Mouse (Mus musculus) cerebellum, adult 18-20 months (tissue): ENCODE data around the gene Grin2c.
A peak's percentile ranks its signal among the peaks of the same experiment; 100 is the strongest.

Experiments used
- DNase-seq, 2 experiments: peaks; one replicate each; pipeline ENCODE4 v3.0.0; 2021

The Grin2c gene

DNA sequence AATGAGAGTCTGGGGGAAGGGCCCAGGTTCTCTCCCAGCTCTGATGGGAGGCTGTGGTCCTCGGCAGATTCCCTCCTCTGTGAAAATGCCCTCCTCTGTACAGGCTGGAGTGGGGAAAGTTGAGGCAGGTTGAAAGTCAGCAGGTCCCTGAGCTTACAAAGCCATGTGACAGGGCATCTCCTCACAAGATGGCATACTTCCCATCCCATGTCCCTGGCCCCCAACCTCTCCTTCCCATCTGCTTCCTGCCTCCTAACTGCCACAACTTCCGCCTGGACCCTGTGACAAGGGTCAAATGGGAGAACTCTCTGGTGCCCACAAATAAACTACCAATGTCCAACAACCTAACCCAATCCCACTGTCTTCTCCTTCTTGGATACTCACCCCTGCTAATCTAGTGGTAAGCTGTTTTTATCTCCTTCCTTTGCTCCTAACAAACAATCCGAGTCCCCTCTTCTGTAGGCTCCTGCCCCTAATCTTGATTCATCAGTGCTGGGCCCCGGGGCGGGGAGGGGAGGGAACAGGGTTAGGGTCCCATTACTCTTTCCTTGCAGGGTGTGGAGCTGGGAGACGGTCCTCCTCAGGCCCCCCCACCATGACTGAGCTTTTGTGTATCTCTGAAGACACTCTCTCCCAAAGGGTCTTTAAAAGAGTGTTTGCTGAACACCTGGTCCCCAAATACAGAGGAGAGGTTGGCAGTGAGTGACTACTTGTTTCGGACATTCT is 2.7 kb downstream of the Grin2c start:
- DNase-seq, result peak; percentile 63 to 69

DNA sequence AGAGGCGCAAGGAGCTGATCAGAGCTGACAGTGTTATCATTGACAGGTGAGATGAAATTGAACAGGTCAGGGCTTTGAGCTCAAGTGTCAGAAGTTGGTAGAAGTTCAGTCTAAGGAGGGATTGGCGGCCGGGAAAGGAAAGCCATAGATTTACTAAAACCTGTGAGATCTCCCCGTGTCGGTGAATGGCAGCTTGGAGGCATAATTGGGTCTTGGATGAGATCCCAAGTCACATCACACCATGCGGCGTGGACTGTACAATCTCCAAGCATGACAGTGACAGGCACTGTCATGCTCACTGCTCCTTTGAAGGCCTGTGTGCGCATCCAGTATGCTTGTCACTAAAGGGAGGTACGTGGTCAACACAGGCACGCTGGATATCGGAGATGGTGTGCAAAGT is 4.1 kb downstream of the Grin2c start:
- DNase-seq, result peak; percentile 62 to 68

DNA sequence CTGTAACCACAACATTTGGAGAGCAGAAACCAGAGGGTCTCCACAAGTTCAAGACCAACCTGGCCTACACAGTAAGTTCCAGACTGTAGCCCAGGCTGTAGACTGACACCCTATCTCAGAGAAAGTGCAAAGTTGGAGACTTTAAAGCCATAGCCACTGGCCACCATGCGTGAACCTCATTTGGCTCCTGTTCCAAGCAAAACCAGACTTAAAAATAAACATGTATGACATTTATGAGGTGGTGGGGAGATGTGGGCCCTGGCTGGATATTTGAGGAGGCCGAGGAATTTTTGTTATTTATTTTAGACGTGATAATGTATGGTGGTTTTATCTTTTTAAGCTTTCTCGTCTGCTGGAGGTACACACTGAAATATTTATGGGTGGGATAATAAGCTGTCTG is 7.9 kb downstream of the Grin2c start:
- DNase-seq, result no peak

DNA sequence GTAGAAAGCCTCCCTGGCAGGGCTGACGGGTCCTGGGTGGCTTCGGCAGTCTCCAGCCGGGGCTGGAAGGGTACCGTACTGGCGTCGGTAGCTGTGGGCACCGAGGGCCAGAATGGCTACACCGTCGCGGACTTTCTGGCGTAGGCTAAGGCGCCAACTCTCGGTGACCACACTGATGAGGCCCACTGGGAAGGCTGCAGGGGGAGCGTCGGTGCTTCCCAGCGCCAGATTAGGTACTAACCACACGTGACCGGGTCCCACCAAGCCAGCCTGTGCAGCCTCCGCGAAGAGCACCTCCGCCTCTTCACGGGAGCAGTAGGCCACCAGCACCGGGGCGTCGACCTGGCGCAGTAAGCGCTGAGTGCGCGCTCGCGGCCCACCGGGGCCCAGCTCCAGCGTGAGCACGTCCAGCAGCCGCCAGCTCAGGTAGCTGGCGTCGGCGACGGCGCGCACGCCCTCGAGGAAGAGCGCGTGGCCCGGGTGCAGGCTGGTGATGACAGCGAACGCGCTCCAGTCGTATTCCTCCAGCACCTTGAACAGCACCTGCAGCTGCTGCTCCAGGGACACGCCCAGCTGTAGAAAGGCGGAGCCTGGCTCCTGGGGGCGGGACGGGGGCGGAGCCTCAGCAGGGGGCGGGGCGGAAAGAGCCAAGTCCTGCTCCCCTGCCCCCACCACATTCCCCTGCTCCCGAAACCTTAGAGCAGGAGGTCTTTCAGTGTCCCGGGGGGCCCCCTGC is 9.1 kb downstream of the Grin2c start:
- DNase-seq, result no peak

DNA sequence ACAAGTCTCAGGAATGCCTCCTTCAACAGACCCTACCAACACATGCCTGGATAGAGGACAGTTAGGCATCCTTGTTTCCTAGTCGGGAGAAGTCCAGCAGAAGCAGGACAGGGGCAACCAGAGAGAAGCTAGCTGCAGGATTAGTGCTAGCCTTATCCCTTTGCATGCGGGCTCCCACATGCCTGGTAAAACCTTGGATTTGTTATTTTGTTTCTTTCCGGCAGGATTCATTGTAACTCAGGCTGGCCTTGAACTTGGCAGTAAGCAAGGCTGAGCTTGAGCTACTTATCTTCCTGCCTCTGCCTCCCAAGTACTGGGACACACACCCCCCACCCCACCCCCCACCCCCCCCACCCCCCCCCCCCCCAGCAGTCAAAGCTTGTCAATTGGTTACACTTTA is 15.8 kb downstream of the Grin2c start:
- no peak for DNase-seq

DNA sequence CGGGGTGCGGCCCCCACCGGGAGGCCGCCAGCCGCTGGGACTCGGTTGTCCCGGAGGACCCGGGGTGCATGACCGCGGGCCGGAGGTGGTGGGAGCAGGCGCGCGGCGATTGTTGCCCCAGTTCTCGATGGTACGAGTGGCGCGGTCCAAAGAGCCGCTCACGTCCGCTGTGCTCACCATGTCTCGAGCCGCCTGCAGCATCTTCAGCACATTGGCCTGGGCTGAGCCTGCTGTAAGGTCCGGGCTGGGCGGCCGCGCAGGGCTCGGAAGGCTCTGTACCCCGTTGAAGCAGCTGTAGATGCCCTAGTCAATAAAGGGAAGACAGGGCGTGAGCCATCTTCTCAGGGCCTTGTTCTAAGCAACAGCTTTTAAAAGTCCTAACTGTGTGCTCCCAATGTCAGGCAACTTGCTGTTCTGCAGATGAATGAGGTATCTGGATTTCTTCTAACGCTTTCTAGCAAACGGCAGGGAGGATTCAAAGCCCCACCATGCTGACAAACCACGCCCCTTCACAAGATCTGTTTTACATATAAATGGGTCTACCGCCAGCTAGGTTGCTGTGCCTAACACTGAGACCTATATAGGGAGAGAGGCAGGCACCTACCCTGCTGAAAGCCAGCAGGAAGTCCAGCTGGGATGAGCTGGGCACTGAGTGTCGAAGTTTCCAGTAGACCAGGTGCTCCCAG is 16.5 kb downstream of the Grin2c start:
- DNase-seq, result no peak

DNA sequence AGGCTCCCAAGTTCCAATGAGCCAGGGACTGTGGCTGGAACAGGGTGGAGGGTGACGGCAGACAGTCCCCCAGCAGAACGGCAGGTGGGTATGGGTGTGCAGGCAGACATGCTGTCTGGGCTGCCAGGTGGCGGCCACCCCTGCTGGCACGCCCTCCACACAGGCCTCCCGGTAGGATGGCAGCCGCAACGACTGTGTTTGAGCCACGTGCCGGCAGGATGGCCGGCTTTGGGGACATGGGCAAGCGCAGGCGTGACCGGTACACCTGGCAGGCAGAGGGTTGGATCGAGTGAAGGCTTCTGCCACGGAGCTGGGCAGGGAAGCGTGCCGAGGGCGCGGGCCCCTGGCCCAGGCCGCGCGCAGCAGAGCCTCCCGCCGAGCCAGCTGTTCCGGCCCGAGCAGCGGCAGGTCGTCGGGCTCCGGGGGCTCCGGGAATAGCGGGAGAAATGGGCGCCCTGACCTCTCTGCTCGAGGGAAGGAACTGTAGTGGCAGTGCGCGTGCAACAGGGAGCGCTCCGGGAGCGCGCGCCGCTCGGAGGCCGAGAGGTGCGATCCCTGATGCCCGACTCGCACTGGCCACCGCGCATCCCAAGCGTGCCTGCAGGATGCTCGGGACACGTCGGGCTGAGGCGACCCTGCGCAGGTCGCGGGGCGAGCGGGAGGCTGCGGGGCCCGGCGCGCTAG is 17.2 kb downstream of the Grin2c start:
- peak; percentile 50 to 64 for DNase-seq

DNA sequence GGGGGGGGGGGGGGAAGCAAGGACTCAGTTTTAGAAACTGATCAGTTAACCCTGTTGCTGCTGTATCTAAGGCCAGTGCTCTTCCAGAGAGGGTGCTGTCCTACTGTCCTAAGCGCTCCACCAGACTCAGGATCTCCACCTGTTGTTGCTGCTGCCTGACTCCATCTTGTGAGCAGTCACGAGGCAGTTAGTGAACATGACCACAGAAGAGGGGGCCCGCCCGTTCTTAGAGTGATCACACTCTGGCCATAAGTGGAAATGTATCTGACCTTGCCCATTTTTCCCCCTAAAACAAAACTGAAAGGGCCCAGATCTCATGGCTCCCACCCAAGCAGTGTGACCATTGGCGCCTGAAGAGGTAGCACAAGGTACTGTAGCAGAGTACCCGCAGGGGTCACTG is 19.1 kb downstream of the Grin2c start:
- DNase-seq, result no peak

DNA sequence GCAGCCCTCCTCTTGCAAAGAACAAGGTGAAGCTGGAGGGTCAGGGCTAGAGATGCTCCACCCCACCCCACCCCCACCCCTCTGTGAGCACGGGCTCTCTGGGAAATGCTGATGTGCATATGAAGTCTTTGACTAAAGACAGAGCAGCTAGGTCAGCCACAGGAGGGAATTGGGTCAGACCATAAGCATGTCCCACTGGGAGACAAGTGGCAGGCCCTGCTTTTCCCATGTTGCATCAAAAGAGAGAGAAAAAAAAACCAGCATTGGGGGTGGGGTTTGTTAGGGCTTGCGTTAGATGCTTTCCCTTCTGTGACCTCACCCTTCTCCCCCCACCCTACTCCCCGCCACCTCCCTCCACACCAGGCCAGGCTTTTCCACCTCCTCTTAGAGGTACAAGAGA is 19.8 kb downstream of the Grin2c start:
- DNase-seq, result no peak

DNA sequence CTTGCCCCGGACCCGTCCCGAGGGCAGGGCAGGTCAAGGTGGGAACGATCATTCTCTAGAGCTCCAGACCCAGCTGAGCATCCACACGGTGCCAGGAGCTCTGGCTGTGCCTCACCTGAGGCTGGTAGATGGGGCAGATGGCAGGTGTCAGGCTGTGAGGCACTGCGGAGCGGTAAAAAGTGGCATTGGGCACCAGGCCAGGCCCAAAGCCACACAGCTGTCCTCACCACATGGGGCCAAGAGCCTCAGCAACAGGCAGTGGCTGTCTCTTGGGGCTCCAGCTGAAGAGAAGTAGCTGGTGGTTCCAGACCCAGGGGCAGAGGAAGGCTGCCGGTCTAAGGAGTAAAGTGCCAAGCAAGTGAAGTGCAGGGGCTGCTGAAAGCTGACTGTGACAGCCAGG is 20.7 kb downstream of the Grin2c start:
- DNase-seq, result peak; percentile 55 to 75

DNA sequence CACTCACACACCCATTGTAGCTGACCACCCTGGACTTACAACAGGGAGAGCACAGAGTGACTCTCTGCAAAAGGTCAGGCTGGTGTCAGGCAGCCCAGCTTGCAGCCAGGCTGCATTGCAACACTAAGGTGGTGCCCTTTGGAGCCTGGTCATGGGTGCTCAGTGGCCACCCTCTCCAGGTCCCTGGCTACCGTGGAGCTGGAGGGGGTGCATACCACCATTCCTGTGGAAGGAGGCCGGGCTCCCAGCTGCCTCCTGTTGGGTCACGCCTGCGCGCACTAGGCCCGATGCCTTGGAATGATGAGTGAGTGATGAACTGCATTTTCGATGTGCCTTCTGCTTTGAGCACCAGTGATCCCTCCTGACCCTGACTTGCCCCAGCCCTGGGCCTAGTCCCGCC is 22.2 kb downstream of the Grin2c start:
- DNase-seq, result no peak

DNA sequence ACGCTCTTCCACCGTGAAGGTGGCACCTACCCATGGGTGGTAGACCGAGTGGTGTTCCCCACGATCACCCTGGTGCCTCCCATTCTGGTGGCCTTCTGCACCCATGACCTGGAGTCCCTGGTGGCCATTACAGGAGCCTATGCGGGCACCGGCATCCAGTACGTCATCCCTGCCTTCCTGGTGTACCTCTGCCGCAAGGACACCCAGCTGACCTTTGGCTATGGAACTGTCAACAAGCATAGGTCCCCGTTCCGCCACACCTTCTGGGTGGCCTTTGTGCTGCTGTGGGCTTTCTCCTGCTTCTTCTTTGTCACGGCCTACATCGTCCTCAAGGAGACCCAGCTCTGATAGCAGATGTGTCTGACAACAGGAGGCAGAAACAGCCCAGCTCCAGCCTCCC is 23.3 kb downstream of the Grin2c start:
- no peak for DNase-seq

DNA sequence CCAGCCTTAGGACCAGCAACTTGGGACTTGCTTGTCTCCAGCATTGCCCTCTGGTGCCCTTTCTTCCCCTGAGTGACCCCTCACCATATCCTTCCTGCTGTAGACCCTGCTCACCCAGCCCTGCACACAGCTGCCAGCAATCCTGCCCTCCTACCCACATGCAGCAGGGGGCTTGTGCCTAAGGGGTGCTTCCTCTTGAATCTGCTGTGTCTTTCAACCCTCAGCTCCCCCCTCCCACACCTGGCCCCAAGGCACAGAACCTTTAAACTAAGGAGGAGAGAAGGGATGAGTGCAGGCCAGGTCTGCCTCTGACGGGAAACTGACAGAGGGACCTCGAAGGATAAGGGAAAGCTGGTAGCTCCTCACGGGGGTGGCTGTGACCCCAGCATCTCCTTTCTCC is 24.3 kb downstream of the Grin2c start:
- DNase-seq, result no peak

DNA sequence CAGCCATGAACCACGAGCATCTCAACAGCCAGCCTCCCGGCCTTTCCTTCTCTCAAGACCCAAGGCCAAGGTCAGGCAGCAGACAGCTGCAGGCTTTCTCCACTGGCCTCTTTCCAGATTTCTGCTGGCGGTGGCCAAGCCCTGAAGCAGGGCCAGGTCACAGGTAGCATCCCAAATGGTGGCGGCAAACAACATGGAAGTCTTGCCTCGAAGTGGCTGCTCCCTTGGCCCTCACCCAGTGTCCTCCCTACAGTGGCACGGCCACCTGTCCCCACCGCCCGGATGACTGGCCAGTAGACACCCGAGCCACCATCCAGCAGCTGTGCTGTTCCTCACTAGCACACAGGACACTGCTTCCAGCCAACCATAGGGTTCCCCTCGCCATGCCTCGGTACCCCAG is 25.6 kb downstream of the Grin2c start:
- DNase-seq, result peak; percentile 58 to 67

DNA sequence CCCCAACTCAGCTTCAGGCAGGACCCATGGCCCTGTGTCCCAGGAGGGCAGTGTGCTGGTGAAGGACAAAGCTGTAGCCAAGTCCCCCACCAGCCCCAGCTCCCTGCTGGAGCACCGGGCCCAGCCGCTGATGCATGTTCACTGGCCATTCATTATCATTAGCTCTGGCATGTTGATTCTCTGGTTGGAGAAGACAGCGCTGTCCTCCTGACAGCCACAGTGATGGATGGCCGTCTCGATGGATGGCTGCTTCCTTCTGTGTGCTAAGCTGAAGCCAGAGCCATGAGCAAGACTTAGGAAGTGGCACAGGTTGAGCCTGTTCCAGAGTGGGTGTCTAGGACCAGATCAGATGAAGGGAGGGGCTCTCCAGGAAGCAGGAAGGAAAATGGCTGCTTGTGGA is 30.5 kb downstream of the Grin2c start:
- no peak for DNase-seq

DNA sequence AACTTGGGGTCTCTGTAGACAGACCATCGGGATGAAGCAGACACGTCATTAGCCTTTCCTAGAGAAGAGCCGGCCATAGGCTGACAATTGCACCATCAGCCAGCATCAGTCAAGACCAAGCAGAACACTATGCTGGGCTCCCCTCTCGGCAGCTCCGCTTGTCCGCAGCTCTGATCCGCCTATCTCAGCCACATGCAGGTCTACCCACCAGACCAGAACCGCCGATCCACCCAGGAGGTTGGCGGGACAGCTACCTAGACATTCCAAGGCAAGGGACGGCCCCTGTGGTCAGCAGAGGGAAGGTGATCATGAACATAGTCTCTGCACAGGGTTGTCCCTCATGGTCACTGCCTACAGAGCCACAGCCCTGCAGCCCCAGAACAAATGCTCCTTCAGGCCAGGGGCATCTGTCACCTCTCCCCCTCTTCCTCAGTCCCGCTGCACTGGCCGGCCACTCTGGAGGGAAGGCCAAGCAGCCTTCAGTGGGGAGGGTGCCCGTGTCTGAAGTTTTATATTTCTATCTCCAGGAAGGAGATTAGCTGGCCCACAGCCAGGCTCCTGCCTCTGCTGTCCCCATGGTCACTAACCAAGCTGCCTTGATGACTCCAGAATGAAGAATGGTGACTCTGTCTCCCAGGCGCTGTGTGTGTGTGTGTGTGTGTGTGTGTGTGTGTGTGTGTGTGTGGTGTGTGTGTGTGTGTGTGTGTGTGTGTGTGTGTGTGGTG is 32.6 kb downstream of the Grin2c start:
- peak in 1 of 2 experiments; percentile 58 for DNase-seq

DNA sequence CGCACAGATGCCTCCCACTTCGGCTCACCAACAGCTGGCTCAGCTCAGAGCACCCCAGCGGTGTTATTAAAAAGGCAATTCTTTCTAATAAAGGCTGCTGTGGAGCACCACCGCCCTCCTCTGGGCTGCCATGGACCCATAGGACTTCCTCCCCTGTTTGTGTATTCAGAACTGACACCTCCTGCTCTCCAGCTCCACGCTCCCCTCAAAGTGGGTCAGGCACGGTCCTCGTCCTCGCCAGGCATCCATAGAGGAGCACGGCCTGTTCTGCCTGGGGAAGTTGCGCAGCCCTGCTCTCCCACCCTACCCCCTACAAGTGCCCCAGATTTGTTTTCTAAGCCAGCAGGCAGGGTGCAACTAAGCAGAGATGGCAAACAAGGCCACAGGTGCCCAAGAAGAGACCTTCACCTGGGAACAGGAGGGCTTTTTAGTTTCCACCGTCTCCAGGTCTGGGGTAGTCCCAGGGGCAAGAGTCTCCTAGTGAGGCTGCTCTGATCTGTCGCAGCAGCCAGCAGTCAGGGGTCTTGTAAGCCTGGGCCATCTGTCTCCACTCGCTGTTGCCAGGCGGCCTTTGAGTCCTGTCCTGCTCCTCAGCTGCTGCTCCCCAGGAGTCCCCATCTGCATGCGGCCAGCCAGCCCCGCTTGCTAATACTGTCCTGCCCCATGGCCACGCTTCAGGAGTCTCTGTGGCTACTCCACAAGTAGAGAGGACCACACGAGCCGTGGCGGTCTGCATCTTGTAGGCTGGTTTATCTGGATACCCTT is 33.3 kb downstream of the Grin2c start:
- DNase-seq, result peak in 1 of 2 experiments; percentile 57

DNA sequence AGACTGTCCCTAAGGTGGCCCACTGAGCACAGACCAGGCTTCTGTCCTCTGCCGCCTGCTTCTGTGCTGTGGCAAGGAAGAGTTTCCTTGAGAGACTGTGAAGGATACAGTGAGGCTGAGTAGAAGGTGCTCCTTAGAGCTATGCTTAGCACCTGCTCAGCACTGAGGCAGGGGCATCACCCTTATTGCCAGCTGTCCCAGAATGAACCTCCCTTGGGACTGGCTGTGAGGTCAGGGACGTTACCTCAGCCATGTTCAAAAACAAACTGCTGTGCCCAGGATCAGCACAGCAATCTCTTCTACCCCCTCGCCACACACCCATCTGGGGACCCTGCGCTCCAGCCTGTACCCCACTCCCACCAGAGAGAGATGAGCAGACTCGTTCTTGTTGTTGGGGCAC is 34.2 kb downstream of the Grin2c start:
- DNase-seq, result no peak

DNA sequence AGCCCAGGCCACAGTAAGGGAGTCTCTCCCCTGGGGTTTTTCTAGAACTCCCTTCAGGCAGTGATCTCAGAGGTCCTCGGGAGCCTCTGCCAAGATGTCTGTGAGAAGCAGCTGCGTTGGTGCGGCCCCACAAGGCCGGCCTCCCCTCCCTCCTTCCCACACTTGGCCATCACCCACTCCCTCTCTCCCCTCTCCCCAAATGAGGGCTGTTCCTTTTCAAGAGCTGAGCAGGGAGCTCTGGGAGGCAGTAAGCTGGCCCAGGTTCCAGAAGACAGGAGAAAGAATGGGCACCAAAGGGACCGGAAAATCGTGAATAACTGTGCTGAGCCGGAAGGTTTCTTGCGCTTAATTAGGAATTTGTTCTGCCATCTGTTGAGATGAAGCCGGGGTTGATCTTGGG is 35.1 kb downstream of the Grin2c start:
- DNase-seq, result no peak

DNA sequence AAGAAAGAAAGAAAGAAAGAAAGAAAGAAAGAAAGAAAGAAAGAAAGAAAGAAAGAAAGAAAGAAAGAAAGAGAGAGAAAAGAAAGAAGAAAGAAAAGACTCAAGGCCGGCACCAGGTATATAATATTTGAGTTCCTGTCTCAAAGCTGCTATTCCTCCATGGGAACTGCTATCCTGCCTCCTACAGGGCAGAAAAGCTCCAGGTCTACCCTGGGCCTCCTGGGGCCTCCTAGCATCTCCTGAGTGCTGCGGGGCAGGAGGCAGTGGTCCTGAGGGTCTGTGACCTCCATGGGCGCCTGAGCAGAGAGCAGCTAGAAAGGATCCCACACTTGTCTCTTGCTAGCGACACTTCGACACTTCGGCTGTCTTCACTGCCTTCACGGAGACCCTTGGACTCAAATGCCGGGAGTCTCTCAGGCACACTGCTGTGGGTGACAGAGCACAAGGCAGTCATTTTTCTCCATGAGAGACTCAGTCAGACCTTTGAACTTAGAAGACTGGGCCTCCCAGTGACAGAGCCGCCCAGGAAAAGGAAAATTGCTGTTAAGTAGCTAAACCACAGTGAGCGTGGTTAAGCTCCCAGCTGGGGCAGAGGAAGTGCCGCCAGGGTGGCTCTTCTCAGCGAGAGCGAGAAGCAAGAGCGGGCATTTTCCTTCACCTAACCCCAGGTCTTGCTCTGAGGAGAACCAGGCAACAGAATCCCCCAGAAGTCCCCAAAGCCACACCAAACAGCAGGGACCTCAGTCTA is 35.7 kb downstream of the Grin2c start:
- DNase-seq, result no peak
